Mouse (Mus musculus) bone marrow macrophage, adult 2 months (primary cell): ENCODE results near the gene Gbx2.

Experiments
- CTCF ChIP-seq: IDR thresholded peaks from 2 replicates; pipeline ENCODE4 v1.5.1; 2012; ENCODE audit warnings: low read depth, mild to moderate bottlenecking, low read length, moderate library complexity
- POLR2A ChIP-seq: IDR thresholded peaks from 2 replicates; pipeline ENCODE4 v1.6.1; 2012; ENCODE audit warnings: mild to moderate bottlenecking, low read depth, low read length, borderline replicate concordance

DNA sequence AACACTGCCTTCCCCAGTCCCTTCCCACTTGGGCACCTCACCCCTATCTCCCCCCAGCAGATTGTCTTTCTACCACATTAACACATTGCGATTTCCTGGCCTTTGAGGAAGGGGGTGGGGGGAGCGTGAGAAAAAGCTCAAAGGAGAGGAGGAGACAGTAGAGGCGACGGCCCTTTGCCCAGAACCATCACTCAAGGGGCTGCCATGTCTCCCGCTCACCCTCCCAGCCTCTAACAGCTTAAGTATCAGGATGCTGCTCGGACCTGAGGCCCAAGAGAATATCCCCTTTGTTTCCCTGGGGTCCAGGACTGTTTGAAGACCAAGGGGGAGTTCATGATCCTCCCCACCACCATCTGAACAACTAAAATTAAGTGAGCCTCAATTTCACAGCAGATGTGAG, 1.8 kb downstream of the Gbx2 start:
- TF ChIP-seq POLR2A (no peak), CTCF (no peak)
